Mouse (Mus musculus) heart, postnatal 0 days (tissue): ENCODE data around the gene Shcbp1l. TPM values are rescaled to one million over a fixed set of nuclear protein-coding genes. Genes with fewer than 3 reads are reported as not detected.
A peak's percentile ranks its signal among the peaks of the same experiment; 100 is the strongest.
"Not testable (repeated sequence)": the region's sequence is repeated elsewhere in the genome, so short reads cannot be mapped to it uniquely, and the experiment has no call there.

Source experiments
- ATAC-seq: fragments of 200-750 bp; cut with Nextera tagmentation; 2 replicates; pipeline ENCODE4 v1.8.0; 2017; ENCODE audit warnings: low read depth, moderate number of reproducible peaks, moderate library complexity; ENCODE audit not compliant: insufficient read depth
- DNase-seq: peaks from one replicate; pipeline ENCODE4 v3.0.0-alpha.2; 2016; ENCODE audit warnings: low spot score
- H3K27ac ChIP-seq: fragments of 300-500 bp; sonication (generic); 2 replicates; pipeline ENCODE4 v1.5.1; 2014; ENCODE audit warnings: low read depth, mild to moderate bottlenecking
- H3K27me3 ChIP-seq: fragments of 300-500 bp; sonication (generic); 2 replicates; pipeline ENCODE4 v1.6.1; 2014; ENCODE audit warnings: low read length, mixed read lengths; ENCODE audit not compliant: control insufficient read depth, insufficient read depth
- H3K36me3 ChIP-seq: fragments of 300-500 bp; sonication (generic); replicated peaks from 2 replicates; pipeline ENCODE4 v1.6.1; 2014; ENCODE audit warnings: low read length, mixed read lengths; ENCODE audit not compliant: control insufficient read depth, insufficient read depth
- H3K4me1 ChIP-seq: fragments of 300-500 bp; sonication (generic); 2 replicates; pipeline ENCODE4 v1.6.1; 2014; ENCODE audit warnings: antibody characterized with exemption; ENCODE audit not compliant: control insufficient read depth, insufficient read depth
- H3K4me2 ChIP-seq: fragments of 300-500 bp; sonication (generic); 2 replicates; pipeline ENCODE4 v1.6.1; 2014; ENCODE audit warnings: low read depth, mild to moderate bottlenecking, low read length, moderate library complexity
- H3K4me3 ChIP-seq: fragments of 300-500 bp; sonication (generic); 2 replicates; pipeline ENCODE4 v1.5.1; 2014; ENCODE audit warnings: low read depth, low read length
- H3K9ac ChIP-seq: fragments of 300-500 bp; sonication (generic); replicated peaks from 2 replicates; pipeline ENCODE4 v1.6.1; 2014; ENCODE audit warnings: low read depth, low read length, mixed read lengths
- H3K9me3 ChIP-seq: fragments of 300-500 bp; sonication (generic); replicated peaks from 2 replicates; pipeline ENCODE4 v1.6.1; 2016; ENCODE audit warnings: low read length; ENCODE audit not compliant: control insufficient read depth
- CTCF ChIP-seq: IDR thresholded peaks from 2 replicates; pipeline ENCODE4 v1.5.1; 2016; ENCODE audit warnings: antibody characterized with exemption, control low read depth, low read depth
- EP300 ChIP-seq: IDR thresholded peaks from 2 replicates; pipeline ENCODE4 v1.6.1; 2016; ENCODE audit warnings: antibody characterized with exemption, low read depth
- WGBS: fragments of 180-500 bp; shearing (Covaris S2); extraction: QIAGEN DNeasy Blood & Tissue Kit; methylation state at CpG from one replicate; pipeline ENCODE4 v1.1.7; 2014; 5-methylcytosine and 5-hydroxymethylcytosine counted together
- polyA plus RNA-seq: library from polyadenylated mRNA; unstranded; fragments of >200 nt; fragmentation: Nextera tagmentation; extraction: Ambion mirVana; gene quantifications from 2 replicates; pipeline ENCODE4 v1.2.1, GENCODE M21; 2015
- total RNA-seq: library from RNA; depleted of rRNA; stranded (reverse); fragments of >200 nt; gene quantifications from 2 replicates; pipeline ENCODE4 v1.2.3, GENCODE M21; 2014; ENCODE audit warnings: low replicate concordance

Gene Shcbp1l
- total and polyA plus RNA-seq, 2 experiments from 2014 or later, result not detected

- Histone ChIP-seq H3K4me1 (peaks cover 5% of the 10 kb centered on the region; the same call in 1 of the 2 replicates), H3K9me3 (no peaks in the 10 kb centered on the region), H3K4me3 (no peak overlapping the region), H3K27ac (no peak overlapping the region), H3K9ac (no peak overlapping the region), H3K36me3 (no peaks in the 10 kb centered on the region), H3K4me2 (no peak overlapping the region), H3K27me3 (no peaks in the 10 kb centered on the region)
- no peak for DNase-seq
- TF ChIP-seq CTCF, result no peak
- TF ChIP-seq EP300, result no peak
- no peak for ATAC-seq
- WGBS, result 88% methylated on average over 6 of the region's 6 CpGs
Observed at GRCm38 (mm10) chr1:153411723-153412122, 13.2 kb upstream of the Shcbp1l start.

DNA sequence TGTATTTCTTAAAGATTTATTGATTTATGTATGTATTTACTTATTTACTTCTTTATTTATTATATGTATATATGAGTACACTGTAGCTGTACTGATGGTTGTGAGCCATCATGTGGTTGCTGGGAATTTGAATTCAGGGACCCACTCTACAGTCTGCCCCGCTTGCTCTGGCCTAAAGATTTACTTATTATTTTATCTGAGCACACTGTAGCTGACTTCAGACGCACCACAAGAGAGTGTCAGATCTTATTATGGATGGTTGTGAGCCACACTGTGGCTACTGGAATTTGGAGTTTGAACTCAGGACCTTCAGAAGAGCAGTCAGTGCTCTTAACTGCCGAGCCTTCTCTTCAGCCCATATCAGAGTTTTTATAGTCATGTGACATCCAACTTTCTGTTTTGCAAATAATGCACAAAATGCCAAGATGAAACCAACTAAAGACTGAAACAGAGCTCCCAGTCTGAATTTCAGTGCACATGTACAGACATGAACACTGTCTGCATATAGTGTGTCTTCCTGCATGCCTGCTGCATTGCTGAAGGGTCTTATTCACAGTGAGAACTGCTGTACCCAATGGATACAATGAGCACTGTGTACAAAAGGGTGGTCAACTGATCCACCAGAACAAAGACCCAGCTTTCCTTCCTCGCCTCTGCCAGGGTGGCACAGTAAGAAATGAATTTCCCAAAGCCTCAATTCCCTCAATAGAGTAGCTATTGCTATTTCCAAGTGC, 12.1 kb upstream of the Shcbp1l start:
- H3K27ac ChIP-seq, DNase-seq, H3K4me2 ChIP-seq, ATAC-seq, H3K9ac ChIP-seq, H3K9me3 ChIP-seq, H3K4me1 ChIP-seq, H3K27me3 ChIP-seq, H3K36me3 ChIP-seq, H3K4me3 ChIP-seq: not testable (repeated sequence)
- WGBS, result 88% methylated on average over 2 of the region's 4 CpGs

DNA sequence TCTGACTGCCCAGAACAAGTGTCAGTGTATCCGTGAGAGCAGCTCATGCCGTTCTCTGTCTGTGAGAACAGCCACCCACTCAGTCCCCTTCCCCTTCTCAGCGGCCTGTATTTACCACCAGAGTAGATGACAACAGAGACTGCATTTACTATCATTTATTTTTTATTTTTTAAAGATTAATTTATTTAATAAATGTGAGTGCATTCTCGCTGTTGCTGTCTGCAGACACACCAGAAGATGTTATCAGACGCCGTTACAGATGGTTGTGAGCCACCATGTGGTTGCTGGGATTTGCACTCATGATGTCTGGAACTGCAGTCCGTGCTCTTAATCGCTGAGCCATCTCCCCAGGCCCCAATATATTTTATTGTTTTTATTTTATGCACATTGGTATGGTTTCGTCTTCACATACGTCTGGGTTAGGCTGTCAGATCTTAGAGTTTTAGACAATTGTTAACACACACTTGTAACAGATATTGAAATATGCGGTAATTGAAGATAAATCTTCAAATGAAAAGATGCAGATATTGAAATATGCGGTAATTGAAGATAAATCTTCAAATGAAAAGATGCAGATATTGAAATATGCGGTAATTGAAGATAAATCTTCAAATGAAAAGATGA, 11.5 kb upstream of the Shcbp1l start:
- not testable (repeated sequence) for H3K4me1 ChIP-seq, ATAC-seq, H3K4me2 ChIP-seq, DNase-seq, H3K27me3 ChIP-seq, H3K4me3 ChIP-seq, H3K9me3 ChIP-seq, H3K36me3 ChIP-seq, H3K9ac ChIP-seq, H3K27ac ChIP-seq
- WGBS, result 82% methylated on average over 13 of the region's 13 CpGs

DNA sequence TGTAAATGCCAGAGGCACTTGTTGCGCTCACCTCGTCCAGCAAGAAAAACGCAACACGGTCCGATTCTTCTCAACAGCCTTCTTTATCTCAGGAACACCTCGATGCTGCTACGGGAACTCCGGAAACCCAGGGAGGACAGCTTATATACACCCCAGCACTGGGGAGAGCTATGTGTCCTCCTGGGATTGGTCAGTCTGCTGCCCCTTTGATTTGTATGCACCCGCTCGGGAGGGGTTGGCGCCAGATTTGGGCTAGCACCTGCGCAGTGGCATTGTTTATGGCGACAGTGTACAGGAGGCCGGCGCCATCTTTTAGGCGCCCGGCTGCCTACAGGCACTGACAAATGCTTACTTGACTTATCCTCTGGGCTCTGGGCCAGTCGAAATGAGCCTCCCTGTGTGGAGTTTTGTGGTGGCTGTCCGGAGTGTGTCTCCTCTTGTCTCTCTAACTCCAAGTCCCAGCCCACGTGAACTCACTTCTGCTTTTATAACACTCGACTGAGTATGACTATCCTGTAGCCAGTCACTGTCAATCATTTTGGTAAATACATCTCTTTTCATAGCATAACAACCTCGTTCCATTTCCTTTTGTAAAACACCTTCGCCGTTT, 10.7 kb upstream of the Shcbp1l start:
- H3K4me3 ChIP-seq, H3K9me3 ChIP-seq, DNase-seq, H3K4me2 ChIP-seq, ATAC-seq, H3K9ac ChIP-seq, H3K27me3 ChIP-seq, H3K36me3 ChIP-seq, H3K4me1 ChIP-seq: not testable (repeated sequence)
- H3K27ac ChIP-seq, result peak overlapping the region; percentile 15; the same call in 1 of the 2 replicates
- WGBS, result 78% methylated on average over 24 of the region's 24 CpGs

DNA sequence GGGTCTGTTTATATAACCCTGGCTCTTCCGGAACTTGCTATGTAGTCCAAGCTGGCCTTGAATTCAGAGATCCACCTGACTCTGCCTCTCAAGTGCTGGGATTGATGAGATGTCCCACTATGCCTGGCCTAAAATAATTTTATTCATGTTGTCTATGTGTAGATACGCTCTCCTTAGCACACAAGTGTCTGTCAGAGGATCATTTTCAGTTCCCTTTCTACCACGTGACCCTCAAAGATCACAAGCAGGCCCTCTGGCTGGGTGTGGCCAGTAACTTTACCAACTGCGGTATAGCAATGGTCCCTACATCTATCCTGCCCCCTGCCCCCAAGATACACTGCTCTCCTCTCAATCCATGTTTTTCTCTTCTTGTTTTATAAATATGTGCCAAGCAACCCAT, 10.0 kb upstream of the Shcbp1l start:
- DNase-seq, result no peak

DNA sequence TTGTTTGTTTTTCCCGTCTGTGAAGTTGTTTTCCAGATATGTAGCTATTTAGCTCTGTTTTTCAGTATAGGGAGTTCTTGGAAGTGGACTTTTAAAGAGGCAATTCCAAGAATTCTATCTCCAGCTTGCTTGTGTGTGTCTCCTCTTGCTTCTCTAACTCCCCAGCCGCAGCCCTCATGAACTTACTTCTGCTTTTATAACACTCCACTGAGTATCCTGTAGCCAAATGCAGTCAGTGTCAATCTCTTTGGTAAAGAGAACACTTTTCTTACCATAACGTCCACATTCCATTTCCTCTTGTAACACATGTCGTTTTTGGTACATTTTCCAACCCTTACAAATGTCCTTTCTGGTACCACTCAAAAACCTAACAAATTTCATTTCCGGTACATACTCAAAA, 9.2 kb upstream of the Shcbp1l start:
- not testable (repeated sequence) for H3K4me1 ChIP-seq, H3K4me3 ChIP-seq, H3K27me3 ChIP-seq, DNase-seq, ATAC-seq, H3K27ac ChIP-seq, H3K36me3 ChIP-seq, H3K4me2 ChIP-seq, H3K9ac ChIP-seq, H3K9me3 ChIP-seq
- WGBS, result 70% methylated on average over 2 of the region's 5 CpGs

More for the DNA sequence above, 10.0 kb upstream of the Shcbp1l start:
- Histone ChIP-seq H3K9ac (no peak overlapping the region), H3K36me3 (no peaks in the 10 kb centered on the region), H3K4me1 (peaks cover 4% of the 10 kb centered on the region; the same call in 1 of the 2 replicates), H3K4me3 (no peak overlapping the region), H3K9me3 (no peaks in the 10 kb centered on the region), H3K4me2 (no peak overlapping the region), H3K27me3 (no peaks in the 10 kb centered on the region), H3K27ac (no peak overlapping the region)
- WGBS, result 87% methylated on average over 4 of the region's 4 CpGs
- no peak for TF ChIP-seq EP300
- TF ChIP-seq CTCF, result no peak
- no peak for ATAC-seq

DNA sequence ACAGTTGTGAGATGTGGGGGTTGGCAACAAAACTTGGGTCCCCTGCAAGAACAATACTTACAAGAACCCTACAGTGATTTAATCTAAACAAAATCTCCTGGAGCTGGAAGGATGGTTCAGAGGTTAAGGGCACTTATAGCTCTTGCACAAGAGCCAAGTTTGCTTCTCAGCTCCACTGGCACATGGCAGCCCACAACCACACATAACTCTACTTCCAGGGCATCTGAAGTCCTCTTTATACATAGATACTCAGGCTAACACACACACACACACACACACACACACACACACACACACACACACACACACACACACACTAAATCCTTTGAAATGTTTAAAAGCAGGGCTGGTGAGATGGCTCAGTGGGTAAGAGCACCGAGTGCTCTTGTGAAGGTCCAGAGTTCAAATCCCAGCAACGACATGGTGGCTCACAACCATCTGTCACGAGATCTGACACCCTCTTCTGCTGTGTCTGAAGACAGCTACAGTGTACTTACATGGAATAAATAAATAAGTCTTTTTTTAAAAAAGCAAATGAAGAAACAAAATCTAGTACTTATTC, 8.6 kb upstream of the Shcbp1l start:
- not testable (repeated sequence) for H3K36me3 ChIP-seq, H3K9ac ChIP-seq, ATAC-seq, H3K27me3 ChIP-seq, H3K4me3 ChIP-seq, H3K4me1 ChIP-seq, H3K27ac ChIP-seq, H3K9me3 ChIP-seq, H3K4me2 ChIP-seq, DNase-seq
- 83% methylated on average over 3 of the region's 3 CpGs for WGBS

DNA sequence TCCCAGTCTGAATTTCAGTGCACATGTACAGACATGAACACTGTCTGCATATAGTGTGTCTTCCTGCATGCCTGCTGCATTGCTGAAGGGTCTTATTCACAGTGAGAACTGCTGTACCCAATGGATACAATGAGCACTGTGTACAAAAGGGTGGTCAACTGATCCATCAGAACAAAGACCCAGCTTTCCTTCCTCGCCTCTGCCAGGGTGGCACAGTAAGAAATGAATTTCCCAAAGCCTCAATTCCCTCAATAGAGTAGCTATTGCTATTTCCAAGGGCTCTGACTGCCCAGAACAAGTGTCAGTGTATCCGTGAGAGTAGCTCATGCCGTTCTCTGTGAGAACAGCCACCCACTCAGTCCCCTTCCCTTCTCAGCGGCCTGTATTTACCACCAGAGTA, 7.2 kb upstream of the Shcbp1l start:
- H3K4me3 ChIP-seq, H3K27me3 ChIP-seq, H3K9me3 ChIP-seq, H3K4me2 ChIP-seq, H3K4me1 ChIP-seq, H3K27ac ChIP-seq, DNase-seq, H3K36me3 ChIP-seq, H3K9ac ChIP-seq, ATAC-seq: not testable (repeated sequence)
- WGBS, result 73% methylated on average over 4 of the region's 4 CpGs
